Mouse (Mus musculus) thymus, adult 2 months (tissue): ENCODE data around the gene Pycard.

Experiments used
- CTCF ChIP-seq: fragments of 200-500 bp; IDR thresholded peaks from 2 replicates; pipeline ENCODE4 v1.5.1; 2012; ENCODE audit warnings: mild to moderate bottlenecking, control low read depth, low read length, moderate library complexity, borderline replicate concordance; ENCODE audit not compliant: control insufficient read depth, poor library complexity, insufficient read depth; ENCODE audit errors: extremely low read depth
- POLR2A ChIP-seq: fragments of 200-500 bp; IDR thresholded peaks from 2 replicates; pipeline ENCODE4 v1.6.1; 2012; ENCODE audit warnings: mild to moderate bottlenecking, low read length, control low read depth, moderate library complexity; ENCODE audit not compliant: control insufficient read depth, poor library complexity, insufficient read depth; ENCODE audit errors: extremely low read depth

DNA sequence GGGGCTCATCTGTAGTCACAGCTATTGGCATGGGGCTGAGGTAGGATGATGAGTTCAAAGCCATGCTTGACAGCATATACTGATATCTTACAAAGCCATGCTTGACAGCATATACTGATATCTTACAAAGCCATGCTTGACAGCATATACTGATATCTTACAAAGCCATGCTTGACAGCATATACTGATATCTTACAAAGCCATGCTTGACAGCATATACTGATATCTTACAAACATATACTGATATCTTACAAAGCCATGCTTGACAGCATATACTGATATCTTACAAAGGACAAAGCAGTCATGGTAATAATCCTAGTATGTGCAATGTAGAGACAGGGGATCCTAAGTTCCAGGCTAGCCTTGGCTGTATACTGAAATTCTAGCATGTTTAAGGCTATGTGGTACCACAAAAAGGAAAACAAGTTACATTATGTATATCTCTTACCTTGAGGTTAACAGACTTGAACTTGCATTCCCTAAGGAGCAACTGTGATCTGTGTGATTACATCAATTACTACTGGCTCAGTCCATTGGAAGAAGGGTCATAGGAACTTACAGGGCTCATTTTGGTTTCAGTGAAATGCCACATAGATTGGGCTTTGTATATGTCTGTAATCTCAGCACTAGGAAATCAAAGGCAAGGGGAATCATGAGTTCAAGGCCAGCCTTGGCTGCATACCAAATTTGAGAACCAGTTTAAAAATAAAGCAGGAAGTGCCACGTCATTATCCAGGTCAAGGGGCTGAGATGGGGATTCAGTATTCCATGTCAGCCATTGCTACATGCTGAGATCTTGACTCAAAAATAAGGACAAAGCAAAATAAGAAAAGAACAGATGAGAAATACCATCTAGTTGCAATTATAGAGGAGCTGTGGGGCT is 6.6 kb upstream of the Pycard start:
- TF ChIP-seq POLR2A (no peak), CTCF (no peak)
